Mouse (Mus musculus): ENCODE results near the gene Tmprss12.

- TF ChIP-seq POLR2A (IDR thresholded peaks at IDR 0.05; ENCODE audit: insufficient read length, low read depth) = no peak
- no peak for TF ChIP-seq TCF12 (IDR thresholded peaks at IDR 0.05; ENCODE audit: insufficient read depth, poor library complexity, severe bottlenecking)
- no peak for TF ChIP-seq CEBPB (IDR thresholded peaks at IDR 0.05; ENCODE audit: insufficient read depth, poor library complexity, severe bottlenecking)
- no peak for TF ChIP-seq REST (IDR thresholded peaks at IDR 0.05; ENCODE audit: insufficient read depth, insufficient read length)
- no peak for TF ChIP-seq USF1 (IDR thresholded peaks at IDR 0.05; ENCODE audit: low read depth)
- TF ChIP-seq MYOD1 (IDR thresholded peaks at IDR 0.05; ENCODE audit: control insufficient read depth in 1 of 3, insufficient read length in 2 of 3, low read depth in 2 of 3) = no peak
- no peak for TF ChIP-seq SRF (IDR thresholded peaks at IDR 0.05; ENCODE audit: control insufficient read depth, insufficient read length, low read depth)
- TF ChIP-seq E2F4 (IDR thresholded peaks at IDR 0.05; ENCODE audit: insufficient read depth) = no peak
- TF ChIP-seq POLR2AphosphoS2 (IDR thresholded peaks at IDR 0.05; ENCODE audit: insufficient read length, low read depth) = no peak
- no peak for TF ChIP-seq MAX (IDR thresholded peaks at IDR 0.05; ENCODE audit: low read depth)
- no peak for TF ChIP-seq MYOG (IDR thresholded peaks at IDR 0.05; ENCODE audit: control insufficient read depth in 1 of 3, insufficient read depth in 1 of 3, insufficient read length in 2 of 3, low read depth in 2 of 3)
Measured at GRCm38 (mm10) chr15:100263246-100263905, 17.3 kb upstream of the Tmprss12 start.
